Mouse (Mus musculus): ENCODE measurements around the gene Gm17374. TPM values are rescaled to one million over a fixed set of nuclear protein-coding genes. Genes with fewer than 3 reads are reported as not detected.
"Not testable (repeated sequence)": the region's sequence is repeated elsewhere in the genome, so short reads cannot be mapped to it uniquely, and the experiment has no call there.

Gm17374 gene
- polyA plus RNA-seq, 1 experiment: not detected

DNA sequence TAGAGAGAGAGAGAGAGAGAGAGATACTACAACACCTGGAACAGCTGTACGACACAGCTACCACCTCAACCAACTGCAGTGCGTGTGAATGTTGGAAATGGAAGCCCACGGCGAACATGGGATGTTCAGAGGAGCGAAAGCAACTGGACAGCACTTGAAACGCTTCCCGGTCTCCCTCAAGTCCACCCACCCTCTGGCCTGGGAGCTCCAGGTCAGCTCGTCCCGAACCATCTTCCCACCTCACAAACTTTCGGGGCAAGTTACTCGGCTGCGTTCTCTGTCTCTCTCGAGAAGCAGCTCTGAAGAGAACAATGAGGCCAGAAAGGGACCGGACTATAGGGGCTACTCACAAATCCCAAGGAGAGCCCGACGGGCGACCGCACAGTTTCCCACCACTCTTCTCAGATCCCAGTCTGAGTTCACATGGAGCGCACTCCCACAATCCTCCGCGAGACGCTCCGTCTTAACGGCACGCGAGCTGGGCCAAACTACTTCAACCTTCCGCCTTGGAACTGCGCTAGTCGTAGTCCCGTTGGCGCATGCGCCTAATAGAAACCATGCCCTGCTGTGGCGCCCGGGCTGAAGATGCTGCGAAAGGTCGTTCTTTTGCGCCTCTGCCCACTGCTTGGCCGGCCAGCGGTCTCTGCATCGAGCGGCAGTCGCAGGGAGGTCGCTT is 18.4 kb downstream of the Gm17374 start, which contains the start of the genes Esf1 and Ndufaf5:
Gene Esf1 (minus strand): TSS at position 438 of the 676 bp plus-strand sequence.
Gene Ndufaf5 (plus strand): TSS at position 523 of the 676 bp plus-strand sequence.
- under 1% methylated on average over 43 of the region's 43 CpGs for WGBS
- Histone ChIP-seq H3K27ac (ENCODE audit: insufficient read depth, low read depth, low read length) (peak within 1 kb of the TSS; percentile 62), H3K4me1 (ENCODE audit: control insufficient read depth, insufficient read depth, low read length) (no peaks in the 10 kb centered on the region), H3K4me3 (ENCODE audit: insufficient read depth, low read depth, low read length) (peak within 1 kb of the TSS; percentile 81)
- TF ChIP-seq POLR2A (IDR thresholded peaks at IDR 0.05; ENCODE audit: insufficient read depth, low read depth, low read length): 0 out of 2 replicates have a peak, but pooled peaks have one; percentile 44
- TF ChIP-seq CTCF (IDR thresholded peaks at IDR 0.05; ENCODE audit: insufficient read depth, low read depth, low read length): no peak

DNA sequence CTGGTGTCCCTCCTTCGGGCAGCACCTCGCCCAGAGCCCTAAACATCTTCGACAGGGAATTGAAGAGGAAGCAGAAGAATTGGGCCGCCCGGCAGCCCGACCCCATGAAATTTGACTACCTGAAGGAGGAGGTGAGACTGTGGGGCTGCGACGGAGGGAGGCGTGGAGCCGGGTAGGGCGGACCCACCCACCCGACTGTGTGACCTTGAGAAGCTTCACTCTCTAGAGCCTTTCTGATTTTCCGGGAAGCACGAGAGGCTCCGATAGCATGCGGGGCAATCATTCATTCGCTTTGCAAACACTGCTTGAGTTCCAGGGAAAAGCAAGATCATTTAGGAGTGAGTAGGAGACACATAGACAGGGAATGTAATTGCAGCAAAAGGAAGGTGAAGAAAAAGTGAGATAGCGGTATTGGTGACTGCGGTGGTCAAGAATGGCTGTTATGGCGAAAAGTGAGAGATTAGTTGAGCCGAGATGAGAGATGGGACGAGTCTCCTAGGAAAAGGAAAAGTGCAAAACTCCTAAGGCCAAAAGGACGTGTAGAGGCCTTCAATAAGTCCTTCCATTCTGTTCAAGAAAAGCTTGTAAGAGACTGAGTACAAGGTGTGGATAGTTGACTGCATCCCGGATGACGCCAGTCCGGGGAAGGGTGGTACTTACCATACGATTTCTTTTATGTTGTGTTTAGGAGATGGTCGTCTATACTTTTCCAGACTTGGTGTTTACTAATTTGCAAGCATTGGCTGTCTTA is 19.1 kb downstream of the Gm17374 start:
- peak overlapping the region; percentile 81 for H3K4me3 ChIP-seq (ENCODE audit: insufficient read depth, low read depth, low read length)
- H3K27ac ChIP-seq (ENCODE audit: insufficient read depth, low read depth, low read length): peak overlapping the region; percentile 62
- TF ChIP-seq POLR2A (IDR thresholded peaks at IDR 0.05; ENCODE audit: insufficient read depth, low read depth, low read length) (no peak), CTCF (IDR thresholded peaks at IDR 0.05; ENCODE audit: insufficient read depth, low read depth, low read length) (no peak)
- 3% methylated on average over 28 of the region's 28 CpGs for WGBS
- H3K4me1 ChIP-seq (ENCODE audit: control insufficient read depth, insufficient read depth, low read length): no peaks in the 10 kb centered on the region

DNA sequence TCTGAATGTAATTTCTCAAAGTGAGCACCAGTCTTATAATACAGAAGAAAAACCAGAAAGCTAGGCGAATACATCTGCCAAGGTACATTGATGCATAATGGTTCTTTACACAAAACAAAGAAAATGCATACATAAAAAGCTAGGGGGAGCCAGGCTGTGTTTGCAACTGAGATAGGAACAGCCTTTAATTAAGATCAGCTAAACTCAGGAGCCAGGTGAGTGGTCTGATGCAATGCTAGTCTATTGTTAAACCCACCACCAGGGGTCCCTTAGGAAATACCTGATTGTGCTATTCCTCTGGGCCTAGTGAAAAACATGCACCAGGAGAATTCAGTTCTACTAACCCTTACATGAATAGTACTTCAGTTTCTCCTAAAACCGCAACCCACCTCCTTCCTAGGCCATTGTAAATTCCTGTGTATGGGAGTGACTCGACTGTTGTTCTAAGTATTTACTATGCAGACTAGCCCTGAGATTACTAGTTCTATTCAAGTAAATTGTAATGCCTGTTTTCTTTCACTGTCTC is 33.9 kb downstream of the Gm17374 start:
- H3K4me3 ChIP-seq (ENCODE audit: insufficient read depth, low read depth, low read length); H3K4me1 ChIP-seq (ENCODE audit: control insufficient read depth, insufficient read depth, low read length); H3K27ac ChIP-seq (ENCODE audit: insufficient read depth, low read depth, low read length): not testable (repeated sequence)
- WGBS: 80% methylated on average over 3 of the region's 3 CpGs

DNA sequence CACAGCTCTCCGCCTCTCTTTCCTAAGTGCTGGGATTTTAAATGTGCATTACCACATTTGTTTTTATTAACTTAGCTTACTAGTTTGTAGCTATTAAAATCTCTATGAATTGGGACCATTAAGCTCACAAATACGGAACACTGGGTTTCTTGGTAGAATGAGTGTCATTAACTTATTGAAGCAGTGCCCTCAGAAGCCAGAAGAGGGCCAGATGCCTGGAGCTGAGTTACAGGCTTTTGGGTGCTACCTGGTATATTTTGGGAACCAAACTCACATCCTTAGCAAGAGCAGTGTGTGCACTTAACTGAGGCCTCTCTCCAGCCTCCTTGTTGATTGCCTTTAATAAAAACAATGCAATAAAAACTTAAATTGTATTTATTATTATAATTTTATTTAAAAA is 48.9 kb downstream of the Gm17374 start:
- Histone ChIP-seq H3K4me1 (ENCODE audit: control insufficient read depth, insufficient read depth, low read length) (peaks cover 5% of the 10 kb centered on the region), H3K27ac (ENCODE audit: insufficient read depth, low read depth, low read length) (no peak overlapping the region), H3K4me3 (ENCODE audit: insufficient read depth, low read depth, low read length) (no peak overlapping the region)
- TF ChIP-seq POLR2A (IDR thresholded peaks at IDR 0.05; ENCODE audit: insufficient read depth, low read depth, low read length) (no peak), CTCF (IDR thresholded peaks at IDR 0.05; ENCODE audit: insufficient read depth, low read depth, low read length) (no peak)
- WGBS: 77% methylated on average over 2 of the region's 2 CpGs

DNA sequence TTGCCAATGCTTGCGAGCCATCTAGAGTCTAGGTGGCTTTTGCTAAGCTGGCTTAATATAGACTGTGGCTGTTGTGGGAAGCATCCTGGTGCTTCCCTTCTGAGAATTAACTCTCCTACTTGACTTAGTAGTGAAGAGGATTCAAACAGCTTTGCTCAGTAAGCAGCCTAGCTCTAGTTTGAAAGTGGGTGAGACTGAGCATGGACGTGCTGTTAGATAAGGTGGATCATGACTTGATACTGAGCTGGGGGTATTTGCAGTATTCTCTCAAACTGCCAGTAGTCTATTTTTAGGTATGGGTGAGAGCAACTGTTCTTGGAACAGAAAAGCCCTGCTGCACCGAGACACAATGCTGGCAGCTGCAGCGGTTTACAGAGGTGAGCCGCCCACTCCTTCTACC is 50.7 kb downstream of the Gm17374 start:
- Histone ChIP-seq H3K27ac (ENCODE audit: insufficient read depth, low read depth, low read length) (peak overlapping the region; percentile 64), H3K4me3 (ENCODE audit: insufficient read depth, low read depth, low read length) (no peak overlapping the region), H3K4me1 (ENCODE audit: control insufficient read depth, insufficient read depth, low read length) (peaks cover 5% of the 10 kb centered on the region)
- TF ChIP-seq POLR2A (IDR thresholded peaks at IDR 0.05; ENCODE audit: insufficient read depth, low read depth, low read length) (no peak), CTCF (IDR thresholded peaks at IDR 0.05; ENCODE audit: insufficient read depth, low read depth, low read length) (no peak)
- 50% methylated on average over 5 of the region's 5 CpGs for WGBS

Other genes starting within 250 kb of the Gm17374 start
- not detected in 2 replicates for gene Tasp1, start 85.2 kb upstream of the Gm17374 start, polyA plus RNA-seq (2012; ENCODE audit: insufficient read depth, insufficient read length, low replicate concordance, missing spikeins)
- not detected in 2 replicates for gene Esf1, start 18.5 kb downstream of the Gm17374 start, polyA plus RNA-seq (2012; ENCODE audit: insufficient read depth, insufficient read length, low replicate concordance, missing spikeins)
- not detected in 2 replicates for gene Ndufaf5, start 18.6 kb downstream of the Gm17374 start, polyA plus RNA-seq (2012; ENCODE audit: insufficient read depth, insufficient read length, low replicate concordance, missing spikeins)
- not detected in 2 replicates for gene Sel1l2, start 237.7 kb downstream of the Gm17374 start, polyA plus RNA-seq (2012; ENCODE audit: insufficient read depth, insufficient read length, low replicate concordance, missing spikeins)
- gene Macrod2, start 243.3 kb downstream of the Gm17374 start, polyA plus RNA-seq (2012; ENCODE audit: insufficient read depth, insufficient read length, low replicate concordance, missing spikeins): not detected in 2 replicates